ENCODE assay signal across 9 mouse cellular contexts in genomic region chr13:51378126-51378525, GRCm38 (mm10). TPM values are rescaled to one million over a fixed set of nuclear protein-coding genes. Genes with fewer than 3 reads are reported as not detected.
DNase-seq lines count a peak whose midpoint lies in the region; ATAC-seq and TF ChIP-seq lines count a peak whose summit lies in the region.
"Had no signal": no experiment of that assay in that cellular context is flagged by ENCODE, and none has a peak within 500 bp of the region (broad histone marks: within the 10 kb centered on the region; RNA-seq: fewer than 3 reads in every experiment).

No protein-coding gene starts in this region.

- H3ac ChIP-seq in myocyte (ENCODE audit: control insufficient read depth, insufficient read length): no peak overlapping the region

- WGBS in kidney, embryonic 16.5 days: 56% methylated on average over 4 of the region's 4 CpGs
- WGBS in forebrain, embryonic 16.5 days: 34% methylated on average over 4 of the region's 4 CpGs

- H3K36me3 ChIP-seq in kidney, embryonic 16.5 days (ENCODE audit: insufficient read depth, low read length): no peaks in the 10 kb centered on the region
- H3K36me3 ChIP-seq in forebrain, embryonic 16.5 days (ENCODE audit: control insufficient read depth, insufficient read depth): no peaks in the 10 kb centered on the region
- H3K36me3 ChIP-seq in myocyte (ENCODE audit: control insufficient read depth, insufficient read depth): no peaks in the 10 kb centered on the region

- DNase-seq in kidney, postnatal 14 days: no peak
- DNase-seq in embryo, embryonic 10 days (ENCODE audit: low spot score): peak; percentile 39
- DNase-seq in cerebellum, adult 11 months: no peak
- DNase-seq in thymus, postnatal 36 days: no peak
- DNase-seq: cerebellum, adult 11-12 months had no signal

- no peak for TF ChIP-seq POLR2A in myocyte (IDR thresholded peaks at IDR 0.05; ENCODE audit: insufficient read length, low read depth)

- ATAC-seq in kidney, embryonic 16.5 days (ENCODE audit: low FRiP score, low TSS enrichment): no peak; the same call in 1 of the 2 replicates
- ATAC-seq in forebrain, embryonic 16.5 days: peak; percentile 55; the same call in 1 of the 2 replicates
- no peak for ATAC-seq in activated CD4-positive, CD25-positive, alpha-beta regulatory T cell, adult 4 months

- H3K79me2 ChIP-seq in myocyte (ENCODE audit: control insufficient read depth, insufficient read depth): no peaks in the 10 kb centered on the region

- H3K27me3 ChIP-seq in kidney, embryonic 16.5 days (ENCODE audit: insufficient read depth, low read length): no peaks in the 10 kb centered on the region
- no peaks in the 10 kb centered on the region for H3K27me3 ChIP-seq in forebrain, embryonic 16.5 days (replicated peaks; ENCODE audit: control insufficient read depth, insufficient read depth, low read length)
- H3K27me3 ChIP-seq in myocyte (ENCODE audit: control insufficient read depth, insufficient read depth, insufficient read length): no peaks in the 10 kb centered on the region

- H3K9ac ChIP-seq in kidney, embryonic 16.5 days (replicated peaks; ENCODE audit: low read length): no peak overlapping the region
- H3K9ac ChIP-seq in forebrain, embryonic 16.5 days (replicated peaks; ENCODE audit: low read depth, low read length): no peak overlapping the region

- H3K4me2 ChIP-seq in kidney, embryonic 16.5 days (replicated peaks; ENCODE audit: low read depth, low read length): no peak overlapping the region
- no peak overlapping the region for H3K4me2 ChIP-seq in forebrain, embryonic 16.5 days (ENCODE audit: low read length)
- H3K4me2 ChIP-seq in myocyte (ENCODE audit: low read depth): no peak overlapping the region

- H3K9me3 ChIP-seq in kidney, embryonic 16.5 days (ENCODE audit: low read length): no peaks in the 10 kb centered on the region
- H3K9me3 ChIP-seq in forebrain, embryonic 16.5 days (ENCODE audit: control insufficient read depth, low read length): no peaks in the 10 kb centered on the region

- H3K4me3 ChIP-seq in kidney, embryonic 16.5 days (ENCODE audit: low read length): no peak overlapping the region
- no peak overlapping the region for H3K4me3 ChIP-seq in forebrain, embryonic 16.5 days (replicated peaks; ENCODE audit: low read length)
- no peak overlapping the region for H3K4me3 ChIP-seq in myocyte

- 0 out of 2 replicates have a peak overlapping the region, but pooled peaks have one; percentile 31 for H3K27ac ChIP-seq in kidney, embryonic 16.5 days (ENCODE audit: low read length)
- H3K27ac ChIP-seq in forebrain, embryonic 16.5 days (ENCODE audit: low read length): no peak overlapping the region

- H3K4me1 ChIP-seq in kidney, embryonic 16.5 days (ENCODE audit: insufficient read depth, low read length): peaks cover 25% of the 10 kb centered on the region
- peaks cover 6% of the 10 kb centered on the region; the same call in 1 of the 2 replicates for H3K4me1 ChIP-seq in forebrain, embryonic 16.5 days (replicated peaks; ENCODE audit: control insufficient read depth, insufficient read depth, low read length)

TF ChIP-seq in myocyte, 11 proteins besides CTCF, POLR2A, EP300 and RAD21:
- TF ChIP-seq USF1 (IDR thresholded peaks at IDR 0.05; ENCODE audit: low read depth) (no peak), SRF (IDR thresholded peaks at IDR 0.05; ENCODE audit: control insufficient read depth, insufficient read length, low read depth) (no peak), E2F4 (IDR thresholded peaks at IDR 0.05; ENCODE audit: insufficient read depth) (no peak), REST (IDR thresholded peaks at IDR 0.05; ENCODE audit: insufficient read depth, insufficient read length) (no peak), MYOD1 (IDR thresholded peaks at IDR 0.05; ENCODE audit: control insufficient read depth in 1 of 3, insufficient read length in 2 of 3, low read depth in 2 of 3) (peak in 1 of 3 experiments; percentile 78), POLR2AphosphoS2 (IDR thresholded peaks at IDR 0.05; ENCODE audit: insufficient read length, low read depth) (no peak), CEBPB (IDR thresholded peaks at IDR 0.05; ENCODE audit: insufficient read depth, poor library complexity, severe bottlenecking) (no peak), MAX (IDR thresholded peaks at IDR 0.05; ENCODE audit: low read depth) (no peak), TCF3 (IDR thresholded peaks at IDR 0.05; ENCODE audit: insufficient read length, low read depth) (peak; percentile 19), MYOG (IDR thresholded peaks at IDR 0.05; ENCODE audit: control insufficient read depth in 1 of 3, insufficient read depth in 1 of 3, insufficient read length in 2 of 3, low read depth in 2 of 3) (peak in 2 of 3 experiments; percentile 48 to 85), TCF12 (IDR thresholded peaks at IDR 0.05; ENCODE audit: insufficient read depth, poor library complexity, severe bottlenecking) (no peak)
TF ChIP-seq in myocyte: peak in this region for 3.

RNA-seq across cellular contexts. Expression of gene S1pr3, which starts 30.3 kb away (rescaled TPM):
- polyA plus RNA-seq in kidney, embryonic 16.5 days (2015; fragmentation: Nextera tagmentation; extraction: Ambion mirVana): 59.8 and 61.8 TPM in 2 replicates
- 11.2 and 13.1 TPM in 2 replicates for polyA plus RNA-seq in forebrain, embryonic 16.5 days (2015; fragmentation: Nextera tagmentation; extraction: Ambion mirVana)
- 9.7 TPM for polyA plus RNA-seq in myocyte (2012; fragmentation: generic; extraction: Trizol)
- polyA plus RNA-seq in activated CD4-positive, CD25-positive, alpha-beta regulatory T cell, adult 4 months (2017; shearing (Covaris generic)): under 1 TPM in 1 of 2 experiments, not detected in 1; 0.17 TPM
